Mouse (Mus musculus): ENCODE measurements around the gene Slamf1. TPM values are rescaled to one million over a fixed set of nuclear protein-coding genes. Genes with fewer than 3 reads are reported as not detected.
A peak's percentile ranks its signal among the peaks of the same experiment; 100 is the strongest.

Slamf1 gene
- polyA plus RNA-seq, 1 experiment from 2014 or later: 0.47 TPM

- no peaks in the 10 kb centered on the region for H3K4me1 ChIP-seq (replicated peaks)
- H3K27ac ChIP-seq: no peak overlapping the region
- 12% methylated on average over 8 of the region's 8 CpGs for WGBS
- H3K36me3 ChIP-seq: no peaks in the 10 kb centered on the region
- no peak overlapping the region for H3K4me3 ChIP-seq
- no peak overlapping the region for H3K9ac ChIP-seq
- H3K9me3 ChIP-seq (replicated peaks): no peaks in the 10 kb centered on the region
- no peaks in the 10 kb centered on the region for H3K27me3 ChIP-seq
- no peak; the same call in 1 of the 2 replicates for ATAC-seq (replicated peaks; ENCODE audit: insufficient number of reproducible peaks, insufficient read depth, low FRiP score, low read depth)
- no peak overlapping the region for H3K4me2 ChIP-seq
Observed at GRCm38 (mm10) chr1:171815545-171816439, 48.9 kb downstream of the Slamf1 start.

GRCm38 (mm10) chr1:171816991-171817390, 50.1 kb downstream of the Slamf1 start:
- Histone ChIP-seq H3K4me3 (no peak overlapping the region), H3K36me3 (no peaks in the 10 kb centered on the region), H3K9ac (no peak overlapping the region), H3K4me2 (no peak overlapping the region), H3K27me3 (no peaks in the 10 kb centered on the region), H3K9me3 (replicated peaks) (no peaks in the 10 kb centered on the region), H3K27ac (no peak overlapping the region), H3K4me1 (replicated peaks) (no peaks in the 10 kb centered on the region)
- WGBS: 63% methylated on average over 4 of the region's 4 CpGs
- ATAC-seq (replicated peaks; ENCODE audit: insufficient number of reproducible peaks, insufficient read depth, low FRiP score, low read depth): no peak

- 49% methylated on average over 1 of the region's 1 CpGs for WGBS
- Histone ChIP-seq H3K36me3 (no peaks in the 10 kb centered on the region), H3K9me3 (replicated peaks) (no peaks in the 10 kb centered on the region), H3K9ac (no peak overlapping the region), H3K4me1 (replicated peaks) (no peaks in the 10 kb centered on the region), H3K4me2 (no peak overlapping the region), H3K27me3 (no peaks in the 10 kb centered on the region), H3K4me3 (no peak overlapping the region), H3K27ac (no peak overlapping the region)
- no peak for ATAC-seq (replicated peaks; ENCODE audit: insufficient number of reproducible peaks, insufficient read depth, low FRiP score, low read depth)
Observed at GRCm38 (mm10) chr1:171821331-171821730, 54.4 kb downstream of the Slamf1 start.

- H3K36me3 ChIP-seq: no peaks in the 10 kb centered on the region
- no peaks in the 10 kb centered on the region for H3K4me1 ChIP-seq (replicated peaks)
- H3K27me3 ChIP-seq: no peaks in the 10 kb centered on the region
- H3K4me2 ChIP-seq: no peak overlapping the region
- H3K27ac ChIP-seq: no peak overlapping the region
- no peaks in the 10 kb centered on the region for H3K9me3 ChIP-seq (replicated peaks)
- no peak for ATAC-seq (replicated peaks; ENCODE audit: insufficient number of reproducible peaks, insufficient read depth, low FRiP score, low read depth)
- 25% methylated on average over 4 of the region's 4 CpGs for WGBS
- no peak overlapping the region for H3K9ac ChIP-seq
- H3K4me3 ChIP-seq: no peak overlapping the region
Observed at GRCm38 (mm10) chr1:171825462-171825861, 58.5 kb downstream of the Slamf1 start.

- Histone ChIP-seq H3K4me2 (no peak overlapping the region), H3K9ac (no peak overlapping the region), H3K36me3 (no peaks in the 10 kb centered on the region), H3K9me3 (replicated peaks) (no peaks in the 10 kb centered on the region), H3K27me3 (no peaks in the 10 kb centered on the region), H3K4me1 (replicated peaks) (no peaks in the 10 kb centered on the region), H3K4me3 (no peak overlapping the region), H3K27ac (no peak overlapping the region)
- no peak for ATAC-seq (replicated peaks; ENCODE audit: insufficient number of reproducible peaks, insufficient read depth, low FRiP score, low read depth)
Observed at GRCm38 (mm10) chr1:171826164-171826563, 59.2 kb downstream of the Slamf1 start.

GRCm38 (mm10) chr1:171827674-171828073, 60.7 kb downstream of the Slamf1 start:
- H3K27ac ChIP-seq: no peak overlapping the region
- no peaks in the 10 kb centered on the region for H3K9me3 ChIP-seq (replicated peaks)
- H3K4me1 ChIP-seq (replicated peaks): no peaks in the 10 kb centered on the region
- ATAC-seq (replicated peaks; ENCODE audit: insufficient number of reproducible peaks, insufficient read depth, low FRiP score, low read depth): no peak
- no peaks in the 10 kb centered on the region for H3K36me3 ChIP-seq
- H3K27me3 ChIP-seq: no peaks in the 10 kb centered on the region
- no peak overlapping the region for H3K4me3 ChIP-seq
- no peak overlapping the region for H3K9ac ChIP-seq
- H3K4me2 ChIP-seq: no peak overlapping the region

GRCm38 (mm10) chr1:171839488-171839887, 72.6 kb downstream of the Slamf1 start, which contains the start of gene Cd84:
Cd84 (plus strand) TSS chr1:171839697.
- Histone ChIP-seq H3K27ac (no peak within 1 kb of the TSS), H3K4me2 (0 out of 2 replicates have a peak within 1 kb of the TSS, but pooled peaks have one; percentile 6), H3K9ac (no peak within 1 kb of the TSS), H3K4me3 (no peak within 1 kb of the TSS), H3K36me3 (no peaks in the 10 kb centered on the region), H3K27me3 (no peaks in the 10 kb centered on the region), H3K4me1 (replicated peaks) (no peaks in the 10 kb centered on the region), H3K9me3 (replicated peaks) (no peaks in the 10 kb centered on the region)
- no peak for ATAC-seq (replicated peaks; ENCODE audit: insufficient number of reproducible peaks, insufficient read depth, low FRiP score, low read depth)
- WGBS: 77% methylated on average over 3 of the region's 3 CpGs

GRCm38 (mm10) chr1:171840450-171841023, 73.6 kb downstream of the Slamf1 start:
- WGBS: 53% methylated on average over 4 of the region's 4 CpGs
- H3K9ac ChIP-seq: no peak overlapping the region
- H3K4me1 ChIP-seq (replicated peaks): no peaks in the 10 kb centered on the region
- H3K4me3 ChIP-seq: no peak overlapping the region
- 0 out of 2 replicates have a peak overlapping the region, but pooled peaks have one; percentile 6 for H3K4me2 ChIP-seq
- H3K27ac ChIP-seq: no peak overlapping the region
- H3K27me3 ChIP-seq: no peaks in the 10 kb centered on the region
- H3K9me3 ChIP-seq (replicated peaks): no peaks in the 10 kb centered on the region
- H3K36me3 ChIP-seq: no peaks in the 10 kb centered on the region
- ATAC-seq (replicated peaks; ENCODE audit: insufficient number of reproducible peaks, insufficient read depth, low FRiP score, low read depth): no peak

GRCm38 (mm10) chr1:171845035-171845754, 78.3 kb downstream of the Slamf1 start:
- H3K4me1 ChIP-seq (replicated peaks): no peaks in the 10 kb centered on the region
- 69% methylated on average over 5 of the region's 5 CpGs for WGBS
- H3K36me3 ChIP-seq: no peaks in the 10 kb centered on the region
- no peak overlapping the region for H3K27ac ChIP-seq
- no peak overlapping the region for H3K4me2 ChIP-seq
- no peak overlapping the region for H3K9ac ChIP-seq
- no peak for ATAC-seq (replicated peaks; ENCODE audit: insufficient number of reproducible peaks, insufficient read depth, low FRiP score, low read depth)
- H3K27me3 ChIP-seq: no peaks in the 10 kb centered on the region
- H3K9me3 ChIP-seq (replicated peaks): no peaks in the 10 kb centered on the region
- H3K4me3 ChIP-seq: no peak overlapping the region

GRCm38 (mm10) chr1:171848201-171848600, 81.3 kb downstream of the Slamf1 start:
- no peak overlapping the region for H3K4me2 ChIP-seq
- no peaks in the 10 kb centered on the region for H3K36me3 ChIP-seq
- H3K4me1 ChIP-seq (replicated peaks): no peaks in the 10 kb centered on the region
- H3K27me3 ChIP-seq: no peaks in the 10 kb centered on the region
- ATAC-seq (replicated peaks; ENCODE audit: insufficient number of reproducible peaks, insufficient read depth, low FRiP score, low read depth): no peak
- no peak overlapping the region for H3K27ac ChIP-seq
- H3K9me3 ChIP-seq (replicated peaks): no peaks in the 10 kb centered on the region
- H3K9ac ChIP-seq: no peak overlapping the region
- no peak overlapping the region for H3K4me3 ChIP-seq

- H3K4me3 ChIP-seq: no peak overlapping the region
- no peak overlapping the region for H3K27ac ChIP-seq
- H3K4me1 ChIP-seq (replicated peaks): no peaks in the 10 kb centered on the region
- no peak for ATAC-seq (replicated peaks; ENCODE audit: insufficient number of reproducible peaks, insufficient read depth, low FRiP score, low read depth)
- H3K9me3 ChIP-seq (replicated peaks): no peaks in the 10 kb centered on the region
- WGBS: 76% methylated on average over 4 of the region's 4 CpGs
- H3K36me3 ChIP-seq: no peaks in the 10 kb centered on the region
- H3K4me2 ChIP-seq: no peak overlapping the region
- no peaks in the 10 kb centered on the region for H3K27me3 ChIP-seq
- no peak overlapping the region for H3K9ac ChIP-seq
Observed at GRCm38 (mm10) chr1:171848757-171849156, 81.8 kb downstream of the Slamf1 start.
